Mouse (Mus musculus) spleen, postnatal 36 days (tissue): Measurements from ENCODE around the gene Slc2a5.

Experiments
- DNase-seq, 2 experiments: peaks; one replicate each; pipeline ENCODE4 v3.0.0; 2022; ENCODE audit warnings: low spot score in 2 of 2, mixed read lengths in 1 of 2

Gene Slc2a5

DNA sequence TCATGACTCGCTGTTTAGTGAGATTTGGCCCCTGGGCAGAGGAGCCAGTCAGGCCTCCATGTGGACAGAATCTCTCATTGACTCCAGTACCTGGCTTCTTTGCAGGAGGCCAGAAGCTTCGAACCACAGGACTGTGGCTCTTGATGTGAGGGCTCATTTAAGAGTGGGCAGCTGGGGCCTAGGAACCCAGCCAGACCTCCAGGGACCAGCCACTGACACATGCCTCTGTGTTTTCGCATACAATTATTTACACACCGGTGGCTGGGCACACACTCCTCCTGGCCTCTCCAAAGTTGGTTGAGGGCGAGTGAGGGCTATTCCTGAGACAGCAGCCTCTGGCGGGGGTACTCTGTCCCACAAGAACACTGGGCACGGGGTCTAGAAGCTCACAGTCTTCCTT lies 21.3 kb downstream of the Slc2a5 start:
- no peak for DNase-seq

GRCm38 (mm10) chr4:150144242-150144641 lies 25.2 kb downstream of the Slc2a5 start:
- no peak for DNase-seq

DNA sequence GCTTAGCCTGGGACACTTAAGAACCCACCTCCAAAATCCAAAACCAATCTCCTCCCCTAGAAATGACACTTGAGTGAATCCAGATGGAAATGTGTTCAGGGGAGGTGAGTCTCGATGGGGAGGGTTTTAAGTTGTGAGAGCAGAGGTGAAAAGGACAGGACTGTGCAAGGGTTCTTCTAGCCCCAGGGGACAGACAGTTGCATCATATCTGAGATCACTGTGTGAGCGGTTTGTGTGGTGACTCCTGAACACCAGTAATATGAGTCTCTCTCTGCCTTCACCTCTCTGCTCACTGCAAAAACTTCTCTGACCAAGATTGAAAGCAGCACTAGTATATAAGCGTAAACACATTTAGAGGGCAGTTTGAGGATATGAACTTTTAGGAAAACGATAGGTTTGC lies 27.2 kb downstream of the Slc2a5 start:
- no peak for DNase-seq

DNA sequence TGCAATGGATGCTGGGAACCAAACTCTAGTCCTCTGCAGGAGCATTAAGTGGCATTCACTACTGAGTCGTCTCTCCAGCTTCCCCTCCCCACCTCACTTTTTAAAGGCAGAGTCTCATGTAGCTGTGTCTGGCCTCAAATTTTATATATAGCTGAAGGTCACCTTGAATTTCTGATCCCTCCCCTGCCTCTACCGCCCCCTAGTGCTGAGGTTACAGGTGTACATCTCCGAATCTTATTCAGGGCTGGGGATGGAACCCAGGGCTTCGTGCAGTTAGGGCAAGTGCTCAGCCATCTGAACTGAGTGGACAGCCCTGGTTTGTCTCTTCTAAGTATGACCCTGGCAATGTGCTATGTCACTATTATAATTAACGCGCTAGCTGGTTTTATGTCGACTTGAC lies 32.0 kb downstream of the Slc2a5 start:
- DNase-seq: no peak

DNA sequence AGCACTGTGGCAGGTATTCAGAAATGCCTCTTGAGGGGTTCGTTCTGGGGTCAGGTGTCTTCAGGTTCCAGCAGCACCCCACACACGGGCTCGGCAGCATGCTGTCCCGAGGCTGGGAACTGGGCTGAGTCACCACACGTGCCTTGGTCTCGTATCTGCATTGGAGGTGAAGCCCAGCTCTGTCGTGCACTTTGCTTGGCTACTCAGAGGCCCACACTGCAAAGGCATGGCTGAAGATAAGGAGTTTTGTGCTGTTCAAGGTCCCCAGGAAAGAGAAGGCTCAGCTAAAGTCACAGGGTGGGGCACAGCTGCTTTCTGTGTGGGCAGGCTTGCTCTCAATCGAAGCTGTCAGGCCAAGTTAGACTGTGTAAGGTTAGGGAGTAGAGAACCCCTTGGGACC lies 33.4 kb downstream of the Slc2a5 start:
- no peak for DNase-seq

DNA sequence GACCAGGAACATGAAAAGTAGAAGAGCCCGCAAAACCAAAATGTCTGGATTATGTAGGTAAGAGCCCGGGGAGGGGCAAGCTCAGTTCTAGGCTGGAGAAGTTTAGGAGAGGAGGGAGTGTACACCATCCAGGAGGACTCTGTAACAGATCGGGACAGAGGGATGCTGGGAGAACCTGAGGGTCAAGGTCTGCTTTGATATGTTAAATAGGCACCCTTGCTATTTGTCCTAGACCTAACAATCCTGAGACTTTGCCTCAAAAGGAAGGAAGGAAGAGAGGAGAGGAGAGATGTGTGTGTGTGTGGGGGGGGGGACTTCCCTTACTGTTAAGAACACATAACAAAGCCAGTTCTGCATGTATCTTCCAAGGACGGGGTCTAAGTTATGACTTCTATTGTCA lies 36.2 kb downstream of the Slc2a5 start:
- DNase-seq: no peak

- no peak for DNase-seq
Observed at GRCm38 (mm10) chr4:150155731-150156130, 36.6 kb downstream of the Slc2a5 start.

GRCm38 (mm10) chr4:150157348-150157882 lies 38.3 kb downstream of the Slc2a5 start:
- no peak for DNase-seq

- no peak for DNase-seq
Observed at GRCm38 (mm10) chr4:150159458-150159857, 40.4 kb downstream of the Slc2a5 start.

GRCm38 (mm10) chr4:150162561-150163169 lies 43.6 kb downstream of the Slc2a5 start:
- no peak for DNase-seq

GRCm38 (mm10) chr4:150164875-150165274 lies 45.8 kb downstream of the Slc2a5 start:
- no peak for DNase-seq

DNA sequence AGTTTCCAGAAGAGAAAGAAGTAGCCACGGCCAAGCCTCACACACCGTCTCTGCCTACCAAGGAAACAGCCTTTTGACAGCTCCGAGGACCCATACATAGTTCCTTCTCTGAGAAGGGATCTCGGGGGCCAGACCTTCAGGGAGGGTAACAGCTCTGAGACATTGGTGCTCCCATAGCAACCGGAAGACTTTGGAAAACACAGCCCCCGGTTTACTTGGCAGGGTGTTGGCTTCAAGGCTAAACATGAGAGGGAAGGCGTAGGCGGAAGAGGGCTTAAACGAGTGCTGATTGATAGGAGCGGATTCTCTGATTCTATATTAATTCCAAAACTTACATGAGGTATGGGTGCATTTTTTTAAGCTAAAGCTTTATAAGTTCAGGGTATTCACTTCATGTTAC lies 49.3 kb downstream of the Slc2a5 start:
- no peak for DNase-seq

DNA sequence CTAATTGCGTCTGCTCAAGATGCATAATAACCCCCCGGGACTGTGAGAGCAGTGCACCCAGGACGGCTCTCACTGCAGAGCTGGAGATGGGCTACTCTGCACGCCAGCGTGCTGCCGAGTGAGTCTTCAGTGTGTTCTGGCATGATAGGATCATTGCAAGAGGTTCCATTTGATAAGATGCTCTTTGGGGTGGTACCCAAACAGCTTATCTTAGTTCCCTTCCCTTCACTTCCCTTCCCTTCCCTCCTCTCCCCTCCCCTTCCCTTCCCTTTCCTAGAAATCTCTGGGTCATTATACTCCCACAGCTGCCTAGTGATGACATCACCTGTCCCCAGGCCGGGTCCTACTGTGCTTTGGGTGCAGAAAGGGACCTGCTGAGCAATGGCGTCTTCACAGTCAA lies 53.0 kb downstream of the Slc2a5 start:
- DNase-seq: no peak

GRCm38 (mm10) chr4:150173281-150173680 lies 54.2 kb downstream of the Slc2a5 start:
- DNase-seq: peak; percentile 8 to 11

DNA sequence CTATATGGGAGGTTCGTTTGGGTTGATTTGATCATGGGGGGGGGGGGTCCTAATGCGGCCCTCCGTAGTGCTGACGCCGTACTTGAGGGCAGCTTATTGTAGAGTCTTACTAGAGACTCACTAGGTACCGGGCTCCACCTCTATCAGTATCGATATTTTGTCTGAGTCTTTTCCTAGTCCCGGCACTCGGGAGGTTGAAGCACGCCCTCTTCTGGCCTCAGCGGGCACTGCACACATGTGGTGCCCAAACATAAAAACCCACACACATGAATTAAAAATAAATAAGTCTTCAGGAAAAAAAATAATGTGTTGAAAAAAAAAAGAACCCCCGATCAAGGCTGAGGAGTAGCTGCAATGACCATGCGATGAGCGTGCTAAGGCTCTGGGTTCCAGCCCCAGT lies 54.9 kb downstream of the Slc2a5 start:
- no peak for DNase-seq

- no peak for DNase-seq
Observed at GRCm38 (mm10) chr4:150176535-150176934, 57.5 kb downstream of the Slc2a5 start.

- no peak for DNase-seq
Observed at GRCm38 (mm10) chr4:150177122-150177521, 58.0 kb downstream of the Slc2a5 start.

GRCm38 (mm10) chr4:150178131-150178530 lies 59.0 kb downstream of the Slc2a5 start:
- DNase-seq: no peak

DNA sequence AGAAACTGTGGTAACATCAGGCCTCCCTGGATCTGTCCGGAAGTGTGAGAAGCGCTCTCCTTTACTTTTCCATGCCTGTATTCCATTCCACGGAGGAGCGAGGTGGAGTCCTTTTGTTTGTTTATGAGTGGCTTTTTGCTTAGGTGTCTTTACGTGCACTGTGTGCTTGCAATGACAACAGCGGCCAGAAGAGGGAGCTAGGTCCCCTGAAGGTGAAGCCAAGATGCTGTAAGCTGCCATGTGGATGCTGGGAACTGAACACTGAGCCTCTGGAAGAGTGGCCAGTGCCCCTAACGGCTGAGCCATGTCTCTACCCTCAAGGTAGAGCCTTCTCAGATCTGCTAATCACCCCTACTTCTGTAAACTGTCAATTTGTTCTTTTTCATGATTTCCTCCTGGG lies 62.2 kb downstream of the Slc2a5 start:
- no peak for DNase-seq

DNA sequence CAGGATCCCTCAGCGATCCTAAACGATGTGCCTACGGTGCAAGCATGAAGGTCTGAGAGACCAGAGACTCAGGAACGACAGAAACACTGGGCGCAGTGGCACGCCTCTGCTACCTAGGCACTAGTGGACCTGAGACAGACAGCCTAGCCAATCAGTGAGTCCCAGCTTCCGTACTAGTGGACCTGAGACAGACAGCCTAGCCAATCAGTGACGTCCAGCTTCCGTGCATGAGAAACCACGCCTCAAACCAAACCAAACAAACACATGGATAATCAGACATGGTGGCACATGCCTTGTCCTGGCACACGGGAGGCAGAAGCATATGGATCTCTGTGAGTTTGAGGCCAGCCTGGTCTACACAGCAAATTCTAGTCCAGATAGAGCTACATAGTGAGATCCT lies 69.2 kb downstream of the Slc2a5 start:
- DNase-seq: no peak

DNA sequence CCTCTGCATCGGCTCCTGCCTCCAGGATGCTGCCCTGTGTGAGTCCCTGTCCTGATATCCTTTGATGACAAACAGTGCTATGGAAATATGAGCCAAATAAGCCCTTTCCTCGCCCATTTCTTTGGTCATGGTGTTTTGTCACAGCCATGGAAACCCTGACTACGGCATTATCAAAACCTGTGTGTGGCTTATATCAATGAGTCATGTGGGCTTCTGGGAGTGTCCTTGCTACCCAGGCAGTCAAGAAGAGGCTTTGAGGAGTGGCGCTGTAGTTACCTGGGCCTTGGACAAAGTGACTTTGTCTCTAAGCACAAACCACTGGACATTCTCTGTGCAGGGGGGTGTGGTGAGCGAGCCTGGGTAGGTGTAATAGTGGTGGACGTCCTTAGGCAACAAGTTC lies 73.1 kb downstream of the Slc2a5 start:
- no peak for DNase-seq
